Mouse (Mus musculus): ENCODE measurements around the gene Glipr1.

DNA sequence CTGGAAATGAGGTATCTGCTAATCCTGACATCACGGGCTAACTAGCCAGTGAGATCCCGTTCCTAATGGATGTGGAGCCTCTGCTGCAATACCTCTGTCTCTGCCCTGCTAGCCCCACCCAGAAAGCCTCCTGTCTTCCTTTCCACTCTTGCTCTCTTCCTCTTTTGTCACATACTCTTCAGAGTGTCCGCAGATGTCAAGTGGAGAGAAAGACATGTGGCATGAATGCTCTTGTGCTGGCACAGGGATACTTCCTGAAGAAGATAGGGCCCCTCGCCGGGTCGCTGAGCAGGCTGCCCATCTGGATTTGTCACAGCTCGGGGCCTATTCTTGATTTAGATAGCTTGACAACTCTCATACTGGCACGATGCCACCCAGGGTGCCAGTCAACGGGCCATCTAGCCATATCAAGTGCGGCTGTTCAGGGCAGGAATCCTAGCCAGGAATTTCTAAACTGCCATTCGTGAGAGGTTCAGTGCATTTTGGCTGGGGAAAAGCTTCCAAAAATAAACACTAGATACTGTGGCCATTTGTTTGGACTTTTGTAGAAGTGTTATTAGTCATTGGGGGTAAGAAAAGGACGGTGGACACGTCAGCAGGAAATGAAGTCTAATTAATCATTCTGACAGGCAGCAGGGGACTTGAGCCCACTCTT, 65.8 kb downstream of the Glipr1 start:
- no peak for TF ChIP-seq CTCF (IDR thresholded peaks at IDR 0.05; ENCODE audit: borderline replicate concordance, insufficient read depth, low read length)
- no peak for TF ChIP-seq POLR2A (IDR thresholded peaks at IDR 0.05; ENCODE audit: low read depth, low read length)
